Mouse (Mus musculus) gastrocnemius, postnatal 14 days (tissue): ENCODE results near the gene Actbl2. TPM values are rescaled to one million over a fixed set of nuclear protein-coding genes. Genes with fewer than 3 reads are reported as not detected.

Experiments
- DNase-seq: peaks from one replicate; pipeline ENCODE4 v3.0.0; 2021; ENCODE audit warnings: mixed read lengths
- intact Hi-C: fragments of 180-260 bp; cut with DNase I; formaldehyde crosslinking; loops from one replicate; pipeline ENCODE4 v1.15.1; 2025; ENCODE audit warnings: low total_unique reads
- long read RNA-seq, 2 experiments: library from polyadenylated mRNA; stranded (forward); transcript quantifications; one replicate each; pipeline ENCODE4 v2.0.0; 2021
- total RNA-seq, 2 experiments: library from RNA; stranded (reverse); gene quantifications; 2 replicates each; pipeline ENCODE4 v1.2.3; 2021

Actbl2 gene
- not detected for total RNA-seq
- long read RNA-seq, experiment 1, result 0 reads
- long read RNA-seq, experiment 2, result 0 reads

DNA sequence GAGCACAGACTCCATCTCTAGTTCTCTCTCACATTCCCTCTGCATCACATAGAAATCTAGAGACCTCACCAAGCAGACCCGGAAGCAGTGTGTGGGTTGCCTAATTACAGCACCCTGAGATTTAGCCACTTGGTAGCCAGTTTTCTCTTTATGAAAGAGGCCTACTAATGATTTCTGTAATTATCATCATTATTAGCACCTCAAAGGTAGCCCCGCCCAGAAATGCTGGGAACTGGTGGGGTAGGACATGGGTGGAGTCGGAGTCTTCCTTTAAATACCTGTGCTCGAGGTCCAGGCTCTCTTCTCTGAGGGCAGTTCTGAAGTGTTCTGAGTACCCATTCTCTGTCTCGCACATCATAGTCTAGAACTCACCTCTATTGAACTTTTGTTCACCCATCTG, at the start of gene Actbl2:
Actbl2 (plus strand) TSS at position 301 of the 400 bp plus-strand sequence.
- intact Hi-C loops, result no loop called here

DNA sequence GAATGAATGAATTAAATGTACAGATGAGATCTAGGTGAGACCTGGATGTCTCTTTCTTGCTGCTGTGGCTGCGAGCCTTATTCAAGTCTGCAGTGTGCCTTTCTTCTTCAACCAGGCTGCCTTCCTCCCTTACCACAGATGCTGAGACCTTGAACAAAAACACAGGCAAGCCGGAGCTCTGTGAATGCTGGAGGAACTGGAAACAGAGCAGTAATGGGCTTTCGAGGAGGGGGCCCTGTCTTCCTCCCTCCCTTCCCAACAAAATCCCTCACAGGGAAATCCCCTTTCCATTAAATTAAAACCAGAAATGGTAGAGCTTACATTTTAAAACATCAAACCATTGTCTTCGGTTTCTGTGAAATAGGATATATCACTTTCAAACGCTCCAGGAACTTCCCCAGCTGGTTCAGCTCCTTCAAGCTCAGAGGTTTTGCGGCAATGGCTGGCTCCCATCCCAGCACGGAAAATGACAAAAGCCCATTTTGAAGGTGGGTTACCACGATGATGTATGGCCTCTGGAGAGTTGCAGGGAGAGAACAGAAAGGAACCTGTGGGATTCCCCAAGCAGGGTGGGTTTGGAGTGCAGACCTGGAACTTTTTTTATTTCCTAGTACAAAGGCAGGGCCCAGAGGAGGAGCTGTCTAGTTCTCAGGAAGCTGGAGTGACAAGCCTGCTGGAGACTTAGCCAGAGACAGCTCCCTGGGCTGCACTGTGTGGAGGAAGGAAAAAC, 44.0 kb upstream of the Actbl2 start:
- intact Hi-C loops, result no loop called here
- DNase-seq, result no peak

More for the DNA sequence above, at the start of gene Actbl2:
- no peak for DNase-seq

DNA sequence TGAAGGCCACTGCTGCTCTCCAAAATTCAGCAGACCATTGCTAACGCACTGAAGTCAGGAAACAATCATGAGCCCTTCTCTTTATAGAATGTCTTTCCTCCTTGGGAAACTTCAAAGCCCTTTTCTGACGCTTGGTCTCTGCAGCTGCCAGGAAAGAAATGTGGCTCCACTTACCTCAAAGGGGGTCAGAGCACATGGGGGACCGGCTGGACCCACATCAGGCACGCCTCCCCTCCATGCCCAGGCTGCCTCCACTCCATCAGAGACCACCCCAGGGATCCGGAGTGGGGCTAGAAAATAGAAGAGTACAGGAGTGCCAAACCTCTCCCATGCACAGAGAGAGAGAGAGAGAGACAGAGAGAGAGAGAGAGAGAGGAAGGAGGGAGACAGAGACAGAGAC, 26.0 kb upstream of the Actbl2 start:
- intact Hi-C loops, result no loop called here
- DNase-seq, result no peak

DNA sequence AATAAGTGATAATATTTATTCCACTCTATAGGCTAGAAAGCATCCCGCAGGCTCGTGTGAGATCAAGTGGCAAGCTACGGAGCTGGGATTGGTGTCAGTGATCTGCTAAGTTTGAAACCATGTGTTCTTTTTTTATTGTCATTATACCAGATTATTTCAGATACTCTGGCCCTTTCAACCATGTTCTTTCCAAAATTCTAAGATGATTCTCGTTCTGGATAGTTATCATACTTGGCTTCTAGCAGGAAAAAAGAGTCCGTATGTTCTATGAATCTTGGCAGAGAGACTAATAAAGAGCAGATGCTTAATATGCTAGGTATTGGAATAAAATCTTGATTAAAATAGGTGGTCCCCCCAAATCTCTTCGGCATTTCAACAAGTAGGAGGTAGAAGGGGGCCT, 25.3 kb upstream of the Actbl2 start:
- DNase-seq, result no peak
- intact Hi-C loops, result no loop called here

DNA sequence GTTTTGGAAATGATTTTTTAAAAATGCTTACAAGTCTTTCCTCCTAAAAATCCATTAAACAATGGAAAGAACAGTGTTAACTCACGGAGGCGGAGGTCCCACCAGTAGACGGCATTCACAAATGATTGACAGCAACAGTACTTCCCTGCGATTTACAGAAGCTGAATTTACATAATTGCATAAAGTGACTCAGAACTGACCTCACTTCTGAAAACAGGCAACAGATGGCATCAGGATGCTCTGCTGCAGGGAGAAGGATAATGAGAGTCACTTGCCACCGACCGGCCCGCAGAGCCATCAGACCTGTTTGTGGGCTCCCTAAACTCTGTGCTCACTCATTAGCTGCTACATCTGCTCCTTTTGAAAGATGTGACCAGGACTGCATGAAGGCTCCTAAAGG, 22.4 kb upstream of the Actbl2 start:
- intact Hi-C loops, result no loop called here
- no peak for DNase-seq

DNA sequence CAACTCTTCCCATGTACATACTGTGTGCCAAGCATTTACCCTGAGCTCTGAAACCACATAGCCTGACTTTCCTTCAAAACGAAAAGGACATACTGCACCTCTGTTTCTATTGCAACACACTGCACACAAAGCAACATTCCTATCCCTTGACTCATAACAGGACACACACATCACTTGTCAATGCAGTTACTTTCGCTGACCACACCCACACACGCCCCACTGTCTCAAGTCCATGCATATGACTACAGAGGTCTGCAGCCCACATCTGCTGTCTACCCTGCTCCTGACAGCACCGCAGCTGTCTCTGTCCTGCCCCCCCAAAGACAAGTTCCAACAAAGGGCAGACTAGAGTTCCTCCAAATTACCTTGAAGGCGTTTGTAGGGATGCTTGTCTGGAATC, 21.5 kb upstream of the Actbl2 start:
- intact Hi-C loops, result no loop called here

DNA sequence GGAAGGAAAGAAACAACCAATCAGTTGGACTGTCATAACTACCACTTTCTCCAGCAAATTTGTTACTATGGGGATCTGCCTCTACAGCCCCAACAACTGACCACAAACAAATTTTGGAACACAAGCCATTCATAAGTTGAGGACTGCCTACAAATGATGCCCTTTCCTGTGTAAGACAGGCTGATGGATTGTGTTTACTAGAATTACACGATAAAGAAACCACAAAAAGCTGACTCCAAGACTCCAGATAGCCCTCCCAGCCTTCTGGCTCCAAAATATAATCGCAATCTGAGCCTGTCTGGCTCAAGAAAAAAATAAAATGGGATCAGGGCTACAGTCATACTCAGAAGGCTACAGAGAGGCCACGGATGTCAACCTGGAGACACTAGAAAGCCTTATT, 20.2 kb upstream of the Actbl2 start:
- intact Hi-C loops, result no loop called here
- DNase-seq, result no peak

More for the DNA sequence above, 21.5 kb upstream of the Actbl2 start:
- no peak for DNase-seq

DNA sequence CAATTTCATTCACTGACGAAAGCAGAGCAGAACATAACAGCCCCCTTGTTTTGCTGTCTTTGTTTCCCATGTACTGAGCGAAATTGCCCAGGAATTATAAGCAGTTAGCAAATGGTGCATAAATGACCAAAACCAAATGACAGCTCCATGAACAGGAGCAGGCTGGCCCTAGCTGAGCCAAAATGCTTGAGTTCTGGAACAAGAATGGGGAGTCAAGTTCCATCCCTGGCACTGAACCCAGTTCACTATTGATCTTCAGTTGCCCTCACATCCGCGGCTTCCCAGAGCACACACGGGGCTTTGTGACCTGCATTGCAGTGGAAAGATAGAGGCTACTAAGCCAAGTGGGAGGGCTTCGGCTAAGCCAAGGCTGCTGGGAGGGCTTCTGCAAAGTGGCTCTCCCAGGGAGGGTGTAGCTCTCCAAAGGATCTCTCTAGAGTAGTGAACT, 19.1 kb upstream of the Actbl2 start:
- peak; percentile 14 for DNase-seq
- intact Hi-C loops, result loop anchor here (5.0 kb wide), 1 partner anchor 853 kb away; no protein-coding TSS in a partner anchor

DNA sequence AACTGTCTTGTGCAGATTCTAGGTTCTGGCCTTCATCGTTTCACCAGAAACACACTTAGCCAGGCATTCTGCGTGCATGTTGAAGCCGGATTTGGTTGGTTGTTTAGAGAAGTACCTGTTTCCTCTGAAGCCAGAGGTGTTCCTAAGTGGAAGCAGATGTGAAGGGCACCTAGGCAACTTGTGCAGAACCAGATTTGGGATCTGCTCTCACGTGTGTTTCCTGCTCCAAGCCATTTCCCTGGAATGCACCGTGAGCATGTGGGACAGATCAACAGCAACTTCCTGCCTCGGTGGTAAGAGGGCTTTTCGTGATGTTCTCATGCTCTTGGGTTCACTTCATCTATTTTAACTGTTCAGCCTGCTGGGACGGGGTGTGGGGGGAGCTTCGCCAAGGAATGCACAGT, 18.4 kb upstream of the Actbl2 start:
- no peak for DNase-seq
- intact Hi-C loops, result loop anchor here (5.0 kb wide), 1 partner anchor 854 kb away; no protein-coding TSS in a partner anchor

DNA sequence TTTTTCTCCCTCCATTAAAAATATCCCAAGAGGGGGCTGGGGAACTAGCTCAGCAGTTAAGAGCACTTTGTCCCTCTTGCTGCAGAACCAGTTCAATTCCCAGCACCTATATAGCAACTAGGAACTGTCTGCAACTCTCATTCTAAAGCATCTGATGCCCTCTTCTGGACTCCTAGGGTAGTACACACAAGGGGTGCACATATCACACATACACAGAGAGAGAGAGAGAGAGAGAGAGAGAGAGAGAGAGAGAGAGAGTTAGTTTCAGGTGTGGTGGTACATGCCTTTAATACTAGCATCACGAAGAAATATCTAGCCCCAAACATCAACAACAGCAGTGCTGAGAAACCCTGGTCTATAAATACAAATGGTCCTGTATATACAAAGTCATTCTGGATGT, 17.5 kb upstream of the Actbl2 start:
- intact Hi-C loops, result loop anchor here (5.0 kb wide), 1 partner anchor 855 kb away; no protein-coding TSS in a partner anchor
- no peak for DNase-seq

DNA sequence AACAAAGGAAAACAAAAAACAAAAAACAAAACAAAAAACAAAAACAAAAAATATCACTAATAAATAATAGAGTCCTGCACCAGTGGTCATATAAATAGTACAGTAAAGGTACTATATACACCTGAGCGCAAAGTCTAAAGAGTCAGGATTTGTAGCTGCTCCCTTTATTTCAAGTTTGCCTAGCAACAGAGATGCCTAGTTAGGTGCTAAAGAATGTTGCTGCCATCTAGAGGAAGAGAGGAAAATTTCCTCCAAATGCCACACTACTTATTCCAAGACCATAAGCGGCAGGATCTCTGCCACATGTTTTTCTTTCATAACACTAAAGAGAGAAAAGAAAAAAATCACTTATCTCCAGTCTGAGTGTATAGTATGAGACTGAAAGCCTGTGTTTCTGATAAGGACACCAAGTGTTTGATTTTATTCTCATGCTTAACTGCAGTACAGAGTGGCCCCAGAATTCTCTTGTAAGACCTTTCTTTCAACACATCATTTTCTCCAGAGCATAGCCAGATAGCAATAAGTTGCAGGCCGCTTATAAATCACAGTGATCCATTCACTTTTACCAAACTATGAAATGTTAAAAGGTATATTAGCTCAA, 16.8 kb upstream of the Actbl2 start:
- intact Hi-C loops, result loop anchor here (5.0 kb wide), 1 partner anchor 856 kb away; no protein-coding TSS in a partner anchor
- DNase-seq, result no peak

DNA sequence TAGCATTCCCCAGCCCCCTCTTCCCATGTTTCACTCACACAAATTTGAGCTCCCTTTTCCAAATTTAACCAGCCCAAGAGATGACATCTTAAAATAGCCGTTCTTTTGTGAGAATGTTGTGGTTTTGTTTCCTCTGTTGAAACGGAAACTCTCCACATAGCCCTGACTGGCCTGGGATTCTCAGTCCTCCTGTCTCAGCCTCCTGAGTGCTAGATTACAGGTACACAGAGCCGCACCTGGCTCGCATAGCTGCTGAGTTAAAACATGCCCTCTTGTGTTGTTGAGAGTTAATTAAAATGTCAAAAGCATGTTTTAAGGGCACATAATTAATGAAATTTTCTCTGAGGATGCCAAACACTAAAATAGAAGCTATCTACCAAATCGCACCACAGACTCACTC, 3.7 kb upstream of the Actbl2 start:
- no peak for DNase-seq
- intact Hi-C loops, result no loop called here

DNA sequence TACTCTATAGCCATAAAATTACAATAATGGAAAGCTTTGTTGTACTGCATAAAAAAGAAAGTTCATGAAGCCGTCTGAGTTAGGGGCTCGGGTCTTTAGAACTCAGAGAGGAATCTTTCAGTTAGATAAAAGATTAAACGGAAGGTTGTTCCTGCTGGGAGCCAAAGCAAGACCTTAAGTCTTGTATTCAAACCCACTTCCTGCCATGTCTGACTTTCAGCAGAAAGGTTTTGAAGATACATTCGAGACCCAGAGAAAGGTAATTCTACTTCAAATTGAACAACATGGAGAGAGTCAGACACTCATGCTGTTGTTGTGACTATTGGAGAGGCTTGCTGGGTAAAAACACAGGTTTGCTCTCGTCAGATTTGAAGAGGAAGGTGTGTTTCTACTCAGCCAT, 3.0 kb upstream of the Actbl2 start:
- intact Hi-C loops, result no loop called here
- no peak for DNase-seq

DNA sequence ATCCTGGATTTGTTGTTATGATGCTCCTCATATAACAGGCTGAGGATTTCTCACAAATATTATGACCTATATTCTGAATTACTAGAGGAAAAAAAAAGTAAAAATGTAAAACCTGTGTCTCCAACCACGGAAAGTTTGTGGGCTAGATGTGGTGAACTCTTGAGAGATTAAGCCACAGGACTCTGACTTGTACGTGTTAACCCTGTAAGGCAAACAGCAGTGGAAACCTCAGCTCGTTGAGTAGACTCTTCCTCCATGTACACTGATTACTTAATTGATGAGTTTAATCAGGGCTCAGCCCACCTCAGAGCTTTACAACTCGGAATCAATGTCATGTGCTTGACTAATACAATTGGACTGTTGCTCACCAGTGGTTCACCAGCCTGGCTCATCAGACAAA, 3.2 kb downstream of the Actbl2 start:
- intact Hi-C loops, result no loop called here
- no peak for DNase-seq

DNA sequence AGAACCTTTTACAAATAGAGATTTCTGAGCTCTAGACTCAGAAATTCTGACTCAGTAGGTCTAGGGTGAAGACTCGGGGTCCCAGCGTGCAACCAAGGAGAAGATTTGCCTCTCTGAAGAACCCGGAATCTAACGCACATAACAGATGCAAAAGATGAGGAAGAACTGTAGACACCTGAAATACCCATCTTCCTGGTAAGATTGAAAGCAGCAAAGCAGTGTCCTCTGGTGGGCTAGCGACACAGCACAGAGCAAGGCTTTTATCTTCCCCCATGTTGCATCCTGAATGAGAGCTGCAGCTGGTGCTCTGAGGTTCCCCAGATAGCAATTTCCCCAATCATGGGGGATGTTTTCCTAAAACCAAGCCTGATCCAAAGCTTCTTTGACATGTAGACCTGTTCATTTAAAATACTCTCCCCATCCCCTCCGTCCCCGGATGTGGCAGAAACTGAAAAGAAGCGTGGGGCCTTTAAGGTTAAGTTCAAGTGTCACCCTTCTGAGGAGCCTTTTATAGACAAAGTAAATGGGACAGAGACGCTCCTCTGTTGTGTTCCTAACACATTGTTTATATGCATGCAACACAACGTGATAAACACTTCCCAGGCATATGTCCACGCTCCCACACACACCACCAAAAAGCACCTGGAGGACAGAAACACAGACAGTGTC, 3.7 kb downstream of the Actbl2 start:
- intact Hi-C loops, result no loop called here
- DNase-seq, result no peak

DNA sequence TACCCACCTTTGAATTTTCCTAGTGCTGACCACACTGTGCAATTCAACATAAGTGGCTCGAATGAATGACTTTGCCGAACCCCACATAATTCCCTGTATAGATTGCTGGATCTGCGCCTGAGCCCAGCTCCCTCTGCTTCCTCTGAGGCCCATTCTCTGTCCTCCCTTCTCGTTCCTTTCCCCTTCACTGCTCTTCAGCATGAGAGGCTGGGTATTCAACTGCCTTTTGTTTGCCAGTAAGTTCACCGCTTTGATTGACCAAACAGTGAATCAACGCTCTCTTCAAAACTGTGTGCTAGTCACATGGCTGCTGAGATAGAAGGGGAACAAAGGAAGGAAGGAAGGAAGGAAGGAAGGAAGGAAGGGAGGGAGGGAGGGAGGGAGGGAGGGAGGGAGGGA, 4.3 kb downstream of the Actbl2 start:
- no peak for DNase-seq
- intact Hi-C loops, result no loop called here

DNA sequence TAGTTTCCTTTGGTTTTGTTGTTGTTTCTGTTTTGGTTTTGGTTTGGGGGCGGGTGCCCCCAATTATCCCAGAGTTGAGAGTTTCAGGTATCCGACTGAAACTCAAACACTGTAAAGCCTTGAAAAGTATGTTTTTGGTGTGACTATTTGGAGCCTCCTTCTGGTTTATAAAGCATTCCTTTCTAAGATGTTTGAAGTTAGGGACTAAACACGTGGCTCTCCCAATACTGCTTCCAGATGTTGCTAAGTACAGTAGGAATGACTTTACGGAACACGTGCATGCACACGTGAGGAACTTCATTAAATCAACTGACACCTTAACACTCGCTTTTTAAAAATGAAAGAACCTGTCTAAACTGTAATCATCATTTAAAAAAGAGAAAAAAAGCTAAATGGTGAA, 4.9 kb downstream of the Actbl2 start:
- intact Hi-C loops, result no loop called here

DNA sequence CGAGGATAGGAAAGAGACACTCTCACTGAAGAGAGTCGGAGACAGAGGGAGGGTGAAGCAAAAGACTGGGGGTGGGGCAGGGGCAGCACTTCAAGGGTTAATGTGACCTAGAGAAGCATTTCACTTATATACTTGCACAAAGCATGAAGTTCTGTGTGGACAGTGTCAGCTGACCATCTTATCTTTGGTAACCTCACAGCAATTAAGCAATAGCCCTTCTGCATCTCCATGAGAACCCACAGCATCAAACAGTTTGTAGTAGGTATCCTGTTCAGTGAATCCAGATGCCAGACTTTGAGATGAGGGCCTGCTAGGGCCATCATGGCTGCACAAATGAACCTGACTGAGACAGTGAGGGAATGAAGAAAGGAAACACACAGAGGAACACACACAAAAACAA, 8.4 kb downstream of the Actbl2 start:
- intact Hi-C loops, result no loop called here

More for the DNA sequence above, 4.9 kb downstream of the Actbl2 start:
- no peak for DNase-seq

DNA sequence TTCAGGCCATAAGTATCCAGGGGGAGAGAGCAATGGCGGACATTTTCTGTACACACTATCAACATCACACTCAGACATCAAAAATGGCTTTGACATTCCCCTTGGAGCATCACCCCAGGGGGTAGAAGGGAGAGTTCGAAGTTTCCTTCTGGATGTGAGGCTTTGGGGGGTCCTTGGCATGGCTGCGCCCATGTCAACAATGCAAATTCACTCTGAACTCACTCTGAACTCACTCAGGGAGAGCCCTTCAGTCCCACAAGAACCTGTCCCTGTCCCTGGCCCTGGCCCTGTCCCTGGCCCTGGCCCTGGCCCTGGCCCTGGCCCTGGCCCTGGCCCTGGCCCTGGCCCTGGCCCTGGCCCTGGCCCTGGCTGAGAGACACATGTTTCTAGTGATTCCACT, 8.9 kb downstream of the Actbl2 start:
- no peak for DNase-seq
- intact Hi-C loops, result no loop called here

More for the DNA sequence above, 8.4 kb downstream of the Actbl2 start:
- DNase-seq, result no peak

DNA sequence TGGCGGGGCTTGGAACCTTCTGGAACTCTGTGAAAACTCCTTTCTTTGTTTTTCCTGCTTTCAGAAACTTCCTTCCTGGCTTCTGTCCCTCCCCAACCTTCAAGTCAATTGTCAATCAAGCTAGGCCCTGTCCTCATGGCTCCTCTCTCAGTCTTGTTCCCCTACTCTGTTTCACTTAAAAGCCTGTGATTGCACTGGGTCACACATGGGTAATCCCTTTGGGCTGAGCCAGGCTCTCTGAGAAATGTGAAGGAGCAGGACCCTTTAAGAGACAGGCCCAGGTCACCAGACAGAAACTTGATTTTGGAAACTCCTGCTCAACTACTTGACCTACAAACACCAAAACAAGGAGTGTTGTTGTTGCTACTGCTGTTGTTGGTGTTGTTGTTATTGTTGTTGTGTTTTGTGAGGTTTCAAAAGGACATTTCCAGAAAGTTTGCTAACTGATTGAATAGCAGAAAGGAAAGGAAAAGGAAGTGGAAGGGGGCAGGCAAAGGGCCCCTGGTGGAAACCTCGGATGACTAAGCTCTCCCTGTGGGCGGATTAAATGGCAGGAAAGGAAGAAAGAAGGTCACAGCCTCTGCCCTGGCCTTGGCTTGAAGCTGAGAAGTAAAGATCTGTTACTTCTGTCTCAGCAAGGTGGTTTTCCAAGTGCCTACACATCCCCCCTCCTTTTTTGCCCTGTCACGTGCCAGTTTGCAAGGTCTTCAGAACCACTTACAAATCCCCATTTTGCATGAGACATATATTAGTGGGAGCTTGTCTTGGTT, 10.6 kb downstream of the Actbl2 start:
- intact Hi-C loops, result no loop called here
- no peak for DNase-seq
